Mouse (Mus musculus): ENCODE data around the gene Pmm1.

Gene Pmm1

GRCm38 (mm10) chr15:81956457-81956856, 4.3 kb downstream of the Pmm1 start:
- no peak for DNase-seq (ENCODE audit: low spot score)

- DNase-seq (ENCODE audit: low spot score) = no peak
Observed at GRCm38 (mm10) chr15:81955414-81955813, 5.3 kb downstream of the Pmm1 start.

- no peak for DNase-seq (ENCODE audit: low spot score)
Observed at GRCm38 (mm10) chr15:81954716-81955115, 6.0 kb downstream of the Pmm1 start.

- no peak for DNase-seq (ENCODE audit: low spot score)
Observed at GRCm38 (mm10) chr15:81954151-81954583, 6.6 kb downstream of the Pmm1 start.

- no peak for DNase-seq (ENCODE audit: low spot score)
Observed at GRCm38 (mm10) chr15:81952310-81952709, 8.4 kb downstream of the Pmm1 start.

- DNase-seq (ENCODE audit: low spot score) = no peak
Observed at GRCm38 (mm10) chr15:81951159-81951558, 9.6 kb downstream of the Pmm1 start.

GRCm38 (mm10) chr15:81950716-81951115, 10.0 kb downstream of the Pmm1 start:
- DNase-seq (ENCODE audit: low spot score) = no peak

GRCm38 (mm10) chr15:81949476-81950131, 11.1 kb downstream of the Pmm1 start:
- no peak for DNase-seq (ENCODE audit: low spot score)

- DNase-seq (ENCODE audit: low spot score) = no peak
Observed at GRCm38 (mm10) chr15:81949076-81949475, 11.7 kb downstream of the Pmm1 start.

- peak; percentile 23 for DNase-seq (ENCODE audit: low spot score)
Observed at GRCm38 (mm10) chr15:81943176-81943749, 17.5 kb downstream of the Pmm1 start.

- no peak for DNase-seq (ENCODE audit: low spot score)
Observed at GRCm38 (mm10) chr15:81941010-81941409, 19.7 kb downstream of the Pmm1 start.

GRCm38 (mm10) chr15:81940219-81940618, 20.5 kb downstream of the Pmm1 start:
- DNase-seq (ENCODE audit: low spot score) = no peak

GRCm38 (mm10) chr15:81939774-81940173, 21.0 kb downstream of the Pmm1 start:
- no peak for DNase-seq (ENCODE audit: low spot score)

GRCm38 (mm10) chr15:81939157-81939715, 21.5 kb downstream of the Pmm1 start:
- no peak for DNase-seq (ENCODE audit: low spot score)

GRCm38 (mm10) chr15:81938246-81938645, 22.5 kb downstream of the Pmm1 start:
- peak; percentile 38 for DNase-seq (ENCODE audit: low spot score)

- no peak for DNase-seq (ENCODE audit: low spot score)
Observed at GRCm38 (mm10) chr15:81937098-81937972, 23.4 kb downstream of the Pmm1 start.

- DNase-seq (ENCODE audit: low spot score) = no peak
Observed at GRCm38 (mm10) chr15:81936679-81937078, 24.1 kb downstream of the Pmm1 start, which contains the start of gene Csdc2. Gene Csdc2 (plus strand): TSS chr15:81936759.

- no peak for DNase-seq (ENCODE audit: low spot score)
Observed at GRCm38 (mm10) chr15:81935869-81936637, 24.7 kb downstream of the Pmm1 start.

GRCm38 (mm10) chr15:81933986-81934385, 26.7 kb downstream of the Pmm1 start:
- DNase-seq (ENCODE audit: low spot score) = no peak

- DNase-seq (ENCODE audit: low spot score) = no peak
Observed at GRCm38 (mm10) chr15:81932951-81933470, 27.7 kb downstream of the Pmm1 start.

GRCm38 (mm10) chr15:81928277-81928676, 32.5 kb downstream of the Pmm1 start:
- DNase-seq (ENCODE audit: low spot score) = no peak

All from yolk sac, embryonic 10.5 days (tissue).